Mouse (Mus musculus): ENCODE data around the gene Dhh.
A peak's percentile ranks its signal among the peaks of the same experiment; 100 is the strongest.

Gene Dhh

GRCm38 (mm10) chr15:98914903-98915302, 16.6 kb upstream of the Dhh start:
- no peak for DNase-seq

- peak; percentile 56 to 57 for DNase-seq
Measured at GRCm38 (mm10) chr15:98904692-98905091, 6.4 kb upstream of the Dhh start.

GRCm38 (mm10) chr15:98902600-98902999, 4.3 kb upstream of the Dhh start:
- DNase-seq: no peak

GRCm38 (mm10) chr15:98901530-98901929, 3.2 kb upstream of the Dhh start:
- DNase-seq: no peak

GRCm38 (mm10) chr15:98897495-98897894, 845 bp downstream of the Dhh start:
- peak; percentile 51 to 66 for DNase-seq

GRCm38 (mm10) chr15:98895635-98896589, 2.4 kb downstream of the Dhh start:
- DNase-seq: peak in 1 of 2 experiments; percentile 59

GRCm38 (mm10) chr15:98894746-98895634, 3.4 kb downstream of the Dhh start:
- no peak for DNase-seq

GRCm38 (mm10) chr15:98893940-98894745, 4.2 kb downstream of the Dhh start, which contains the start of gene Rhebl1:
Rhebl1 (minus strand) TSS chr15:98894540.
- peak; percentile 49 to 69 for DNase-seq

GRCm38 (mm10) chr15:98893036-98893435, 5.3 kb downstream of the Dhh start:
- no peak for DNase-seq

GRCm38 (mm10) chr15:98891907-98892606, 6.3 kb downstream of the Dhh start:
- peak; percentile 76 to 85 for DNase-seq

GRCm38 (mm10) chr15:98891198-98891742, 7.1 kb downstream of the Dhh start:
- peak in 1 of 2 experiments; percentile 26 for DNase-seq

GRCm38 (mm10) chr15:98887526-98887925, 10.8 kb downstream of the Dhh start:
- no peak for DNase-seq

GRCm38 (mm10) chr15:98886667-98887387, 11.5 kb downstream of the Dhh start:
- DNase-seq: no peak

- no peak for DNase-seq
Measured at GRCm38 (mm10) chr15:98884106-98884505, 14.2 kb downstream of the Dhh start.

GRCm38 (mm10) chr15:98883661-98884060, 14.7 kb downstream of the Dhh start:
- DNase-seq: peak; percentile 74 to 85

- no peak for DNase-seq
Measured at GRCm38 (mm10) chr15:98881656-98882008, 16.7 kb downstream of the Dhh start.

GRCm38 (mm10) chr15:98880978-98881655, 17.2 kb downstream of the Dhh start:
- peak; percentile 95 to 98 for DNase-seq

GRCm38 (mm10) chr15:98877331-98877730, 21.0 kb downstream of the Dhh start:
- peak; percentile 66 to 87 for DNase-seq

GRCm38 (mm10) chr15:98871916-98872888, 26.1 kb downstream of the Dhh start:
- peak; percentile 93 to 97 for DNase-seq
